Mouse (Mus musculus) CH12F3 (cell line): Measurements from ENCODE around the gene Slc35c2.

Source experiments
- in situ Hi-C: fragments of 300-500 bp; cut with MboI; formaldehyde crosslinking; loops from 2 replicates; pipeline ENCODE4 v1.14.3; 2020; ENCODE audit warnings: low sequenced_read_pairs

The Slc35c2 gene

GRCm38 (mm10) chr2:165277188-165277740 lies 10.4 kb downstream of the Slc35c2 start:
- in situ Hi-C loops = no loop called here

GRCm38 (mm10) chr2:165275824-165276223 lies 11.8 kb downstream of the Slc35c2 start:
- in situ Hi-C loops = no loop called here

GRCm38 (mm10) chr2:165275124-165275640 lies 12.5 kb downstream of the Slc35c2 start:
- in situ Hi-C loops = no loop called here

- in situ Hi-C loops = loop anchor here (5.0 to 25.0 kb wide), 2 partner anchors 196 to 311 kb away; partner anchors contain the start of gene Slc12a5
These were observed 14.1 kb downstream of the Slc35c2 start for GRCm38 (mm10) chr2:165273589-165273988.

GRCm38 (mm10) chr2:165271326-165271725 lies 16.3 kb downstream of the Slc35c2 start:
- in situ Hi-C loops = loop anchor here (5.0 to 25.0 kb wide), 2 partner anchors 194 to 309 kb away; partner anchors contain the start of gene Slc12a5

- in situ Hi-C loops = loop anchor here (5.0 to 25.0 kb wide), 2 partner anchors 194 to 309 kb away; partner anchors contain the start of gene Slc12a5
These were observed 16.8 kb downstream of the Slc35c2 start for GRCm38 (mm10) chr2:165270858-165271257.

- in situ Hi-C loops = loop anchor here (25.0 kb wide), 1 partner anchor 304 kb away; the partner anchor contains the start of gene Slc12a5
These were observed 20.9 kb downstream of the Slc35c2 start for GRCm38 (mm10) chr2:165266739-165267138.

GRCm38 (mm10) chr2:165263861-165264260 lies 23.8 kb downstream of the Slc35c2 start:
- in situ Hi-C loops = loop anchor here (25.0 kb wide), 1 partner anchor 302 kb away; the partner anchor contains the start of gene Slc12a5

- in situ Hi-C loops = loop anchor here (25.0 kb wide), 1 partner anchor 300 kb away; the partner anchor contains the start of gene Slc12a5
These were observed 25.2 kb downstream of the Slc35c2 start for GRCm38 (mm10) chr2:165262274-165262990.

GRCm38 (mm10) chr2:165259859-165260258 lies 27.8 kb downstream of the Slc35c2 start:
- in situ Hi-C loops = loop anchor here (25.0 kb wide), 1 partner anchor 298 kb away; the partner anchor contains the start of gene Slc12a5

GRCm38 (mm10) chr2:165258321-165258720 lies 29.3 kb downstream of the Slc35c2 start:
- in situ Hi-C loops = loop anchor here (25.0 kb wide), 1 partner anchor 296 kb away; the partner anchor contains the start of gene Slc12a5

- in situ Hi-C loops = loop anchor here (25.0 kb wide), 1 partner anchor 295 kb away; the partner anchor contains the start of gene Slc12a5
These were observed 30.4 kb downstream of the Slc35c2 start for GRCm38 (mm10) chr2:165257151-165257834.

- in situ Hi-C loops = loop anchor here (25.0 kb wide), 1 partner anchor 294 kb away; the partner anchor contains the start of gene Slc12a5
These were observed 31.5 kb downstream of the Slc35c2 start for GRCm38 (mm10) chr2:165256213-165256612.

GRCm38 (mm10) chr2:165253867-165254266 lies 33.8 kb downstream of the Slc35c2 start:
- in situ Hi-C loops = loop anchor here (25.0 kb wide), 1 partner anchor 292 kb away; the partner anchor contains the start of gene Slc12a5

- in situ Hi-C loops = loop anchor here (25.0 kb wide), 1 partner anchor 291 kb away; the partner anchor contains the start of gene Slc12a5
These were observed 34.4 kb downstream of the Slc35c2 start for GRCm38 (mm10) chr2:165253269-165253668.

- in situ Hi-C loops = loop anchor here (25.0 kb wide), 1 partner anchor 290 kb away; the partner anchor contains the start of gene Slc12a5
These were observed 34.9 kb downstream of the Slc35c2 start for GRCm38 (mm10) chr2:165252801-165253200.

GRCm38 (mm10) chr2:165252381-165252780 lies 35.3 kb downstream of the Slc35c2 start:
- in situ Hi-C loops = loop anchor here (25.0 kb wide), 1 partner anchor 290 kb away; the partner anchor contains the start of gene Slc12a5

- in situ Hi-C loops = loop anchor here (25.0 kb wide), 1 partner anchor 289 kb away; the partner anchor contains the start of gene Slc12a5
These were observed 36.8 kb downstream of the Slc35c2 start for GRCm38 (mm10) chr2:165250903-165251302.

- in situ Hi-C loops = no loop called here
These were observed 38.7 kb downstream of the Slc35c2 start for GRCm38 (mm10) chr2:165248967-165249366.

- in situ Hi-C loops = no loop called here
These were observed 41.3 kb downstream of the Slc35c2 start for GRCm38 (mm10) chr2:165246349-165246748.
